Comparison of ENCODE assay signal across 8 mouse cellular contexts in the genomic region with DNA sequence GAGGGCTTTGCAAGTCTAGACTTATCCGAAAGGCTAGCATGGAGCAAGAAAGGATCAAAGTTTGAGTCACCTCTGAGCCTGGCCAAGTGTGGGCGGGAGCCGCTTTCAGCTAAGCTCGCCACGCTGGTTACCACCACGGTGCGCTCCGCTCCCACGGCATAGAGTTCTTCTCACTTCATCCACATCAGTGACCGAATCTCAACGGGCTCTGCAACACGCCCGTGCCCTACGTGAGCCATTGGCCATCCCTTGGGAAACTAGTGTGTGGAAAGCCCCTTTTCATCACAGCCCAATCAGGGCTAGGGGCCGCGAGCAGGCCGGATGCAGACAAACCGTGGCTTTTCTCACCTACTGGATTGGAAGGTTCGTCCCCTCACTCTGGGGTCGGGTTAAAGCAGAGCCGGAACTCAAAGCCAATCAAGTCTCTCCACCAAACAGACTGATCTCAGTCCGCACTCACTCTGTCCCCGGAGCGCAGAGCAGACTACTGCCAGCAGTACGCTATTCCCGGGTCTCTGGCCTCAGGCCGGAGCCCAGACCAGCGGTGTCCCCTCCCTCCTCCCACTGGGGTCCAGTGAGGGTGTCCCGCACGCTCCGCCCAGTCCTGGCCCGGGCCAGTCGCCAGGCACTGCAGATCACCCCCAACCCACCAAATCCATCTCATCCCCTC. TPM values are rescaled to one million over a fixed set of nuclear protein-coding genes. Genes with fewer than 3 reads are reported as not detected.
DNase-seq lines count a peak whose midpoint lies in the region; ATAC-seq and TF ChIP-seq lines count a peak whose summit lies in the region.

No protein-coding gene starts in this region.

- H3K36me3 ChIP-seq in heart, embryonic 14.5 days (ENCODE audit: control insufficient read depth, insufficient read depth, low read length): no peaks in the 10 kb centered on the region
- no peaks in the 10 kb centered on the region for H3K36me3 ChIP-seq in kidney, postnatal 0 days (ENCODE audit: insufficient read depth, low read length)

- peak overlapping the region; percentile 94 for H3K4me3 ChIP-seq in embryonic fibroblast, embryonic 13.5 days (ENCODE audit: insufficient read depth, low read length)
- peak overlapping the region; percentile 83 to 85 for H3K4me3 ChIP-seq in heart, embryonic 14.5 days (ENCODE audit: control insufficient read depth in 1 of 2, insufficient read depth in 1 of 2, low read depth in 1 of 2, low read length in 2 of 2)
- peak overlapping the region; percentile 70 for H3K4me3 ChIP-seq in kidney, postnatal 0 days (replicated peaks; ENCODE audit: low read depth, low read length)

- TF ChIP-seq POLR2A in embryonic fibroblast, embryonic 13.5 days (IDR thresholded peaks at IDR 0.05; ENCODE audit: low read depth, low read length): peak; percentile 57

- peaks cover 14% of the 10 kb centered on the region for H3K4me1 ChIP-seq in embryonic fibroblast, embryonic 13.5 days (ENCODE audit: control insufficient read depth, insufficient read depth, low read length)
- H3K4me1 ChIP-seq in heart, embryonic 14.5 days (ENCODE audit: control insufficient read depth in 2 of 2, insufficient read depth in 2 of 2, low read length in 2 of 2): peaks cover 15 to 29% of the 10 kb centered on the region in 2 experiments
- H3K4me1 ChIP-seq in kidney, postnatal 0 days (replicated peaks; ENCODE audit: insufficient read depth, low read length): peaks cover 17% of the 10 kb centered on the region; the same call in 1 of the 2 replicates

- ATAC-seq in CD4-positive, CD25-positive, alpha-beta regulatory T cell, adult 4 months: peak; percentile 41
- ATAC-seq in heart, embryonic 14.5 days (ENCODE audit: insufficient number of reproducible peaks, insufficient read depth, low FRiP score, low read depth): peak; percentile 46
- peak; percentile 61 for ATAC-seq in kidney, postnatal 0 days (replicated peaks; ENCODE audit: low FRiP score, low read depth)
- peak; percentile 9; the same call in 1 of the 2 replicates for ATAC-seq in megakaryocyte progenitor cell, adult 5-6 weeks (replicated peaks; ENCODE audit: poor library complexity)
- ATAC-seq in activated CD4-positive, CD25-positive, alpha-beta regulatory T cell, adult 4 months: no peak

- peak overlapping the region; percentile 89 for H3K4me2 ChIP-seq in heart, embryonic 14.5 days (ENCODE audit: low read length)
- H3K4me2 ChIP-seq in kidney, postnatal 0 days (ENCODE audit: low read length): peak overlapping the region; percentile 86

- TF ChIP-seq CTCF in embryonic fibroblast, embryonic 13.5 days (IDR thresholded peaks at IDR 0.05; ENCODE audit: borderline replicate concordance, insufficient read depth, low read length): no peak
- no peak for TF ChIP-seq CTCF in kidney, postnatal 0 days (IDR thresholded peaks at IDR 0.05; ENCODE audit: low read depth)

- 0 out of 2 replicates have a peak, but pooled peaks cover 7% of the 10 kb centered on the region for H3K9me3 ChIP-seq in heart, embryonic 14.5 days (ENCODE audit: control insufficient read depth, low read length)
- no peaks in the 10 kb centered on the region for H3K9me3 ChIP-seq in kidney, postnatal 0 days (replicated peaks; ENCODE audit: low read length)

- H3K27me3 ChIP-seq in heart, embryonic 14.5 days (ENCODE audit: control insufficient read depth, insufficient read depth, low read length): no peaks in the 10 kb centered on the region
- no peaks in the 10 kb centered on the region for H3K27me3 ChIP-seq in kidney, postnatal 0 days (ENCODE audit: insufficient read depth, low read length)

- under 1% methylated on average over 33 of the region's 33 CpGs for WGBS in heart, embryonic 14.5 days
- WGBS in kidney, postnatal 0 days: under 1% methylated on average over 33 of the region's 33 CpGs

- peak; percentile 43 for DNase-seq in adipocyte (ENCODE audit: low spot score)
- peak; percentile 82 for DNase-seq in kidney, postnatal 0 days (ENCODE audit: low spot score)
- DNase-seq in testis, postnatal 10 days (ENCODE audit: low spot score): peak; percentile 60

- H3K27ac ChIP-seq in embryonic fibroblast, embryonic 13.5 days (ENCODE audit: insufficient read depth, low read length): peak overlapping the region; percentile 94
- peak overlapping the region; percentile 46 to 67 for H3K27ac ChIP-seq in heart, embryonic 14.5 days (replicated peaks in 1 of 2; ENCODE audit: control insufficient read depth in 1 of 2, insufficient read depth in 1 of 2, low read depth in 2 of 2, low read length in 2 of 2)
- peak overlapping the region; percentile 72 for H3K27ac ChIP-seq in kidney, postnatal 0 days

- peak overlapping the region; percentile 81 for H3K9ac ChIP-seq in heart, embryonic 14.5 days (ENCODE audit: low read length)
- H3K9ac ChIP-seq in kidney, postnatal 0 days (ENCODE audit: low read depth, low read length): peak overlapping the region; percentile 64

RNA-seq across cellular contexts. Expression of a gene that starts 1.0 kb away (rescaled TPM):
- polyA plus RNA-seq in CD4-positive, CD25-positive, alpha-beta regulatory T cell, adult 4 months (2017; shearing (Covaris generic)): not detected
- polyA plus RNA-seq in embryonic fibroblast, embryonic 13.5 days (2011; ENCODE audit: insufficient read length, low read depth, missing spikeins): 63.1 and 77.5 TPM in 2 replicates
- 5.7 and 6.5 TPM in 2 replicates for polyA plus RNA-seq in heart, embryonic 14.5 days (2014; fragmentation: Nextera tagmentation; extraction: Ambion mirVana)
- polyA plus RNA-seq in kidney, postnatal 0 days (2015; fragmentation: Nextera tagmentation; extraction: Ambion mirVana): 7.1 and 8.3 TPM in 2 replicates
- 0.12 TPM in 1 of 2 replicates, not detected in the other for total RNA-seq in megakaryocyte progenitor cell, adult 5-6 weeks (2015)
- total RNA-seq in megakaryocyte progenitor cell, adult 5-6 weeks (2017): not detected in 2 replicates
- not detected for polyA plus RNA-seq in activated CD4-positive, CD25-positive, alpha-beta regulatory T cell, adult 4 months (2017; shearing (Covaris generic))

RNA-seq across cellular contexts. Expression of a gene that starts 39.1 kb away (rescaled TPM):
- 10 to 100 TPM in 1 of 2 experiments, 1 to 10 TPM in 1; 9.3 to 17.1 TPM for polyA plus RNA-seq in CD4-positive, CD25-positive, alpha-beta regulatory T cell, adult 4 months (2017; shearing (Covaris generic))
- polyA plus RNA-seq in embryonic fibroblast, embryonic 13.5 days (2011; ENCODE audit: insufficient read length, low read depth, missing spikeins): 26.2 and 40.3 TPM in 2 replicates
- 24.7 and 27.6 TPM in 2 replicates for polyA plus RNA-seq in heart, embryonic 14.5 days (2014; fragmentation: Nextera tagmentation; extraction: Ambion mirVana)
- 22.1 and 25.1 TPM in 2 replicates for polyA plus RNA-seq in kidney, postnatal 0 days (2015; fragmentation: Nextera tagmentation; extraction: Ambion mirVana)
- total RNA-seq in megakaryocyte progenitor cell, adult 5-6 weeks (2015): 59.0 and 59.9 TPM in 2 replicates
- 36.8 and 43.4 TPM in 2 replicates for total RNA-seq in megakaryocyte progenitor cell, adult 5-6 weeks (2017)
- 10 to 100 TPM; 12.7 to 13.0 TPM for polyA plus RNA-seq in activated CD4-positive, CD25-positive, alpha-beta regulatory T cell, adult 4 months (2017; shearing (Covaris generic))
